Mouse (Mus musculus): ENCODE measurements around the gene 4930550L24Rik. TPM values are rescaled to one million over a fixed set of nuclear protein-coding genes. Genes with fewer than 3 reads are reported as not detected.

Gene 4930550L24Rik
- polyA plus RNA-seq (2014; fragmentation: Illumina TruSeq; extraction: RNeasy Lipid Tissue Mini Kit (QIAGEN cat#74804); ENCODE audit: insufficient read depth, low read depth, low replicate concordance): not detected

DNA sequence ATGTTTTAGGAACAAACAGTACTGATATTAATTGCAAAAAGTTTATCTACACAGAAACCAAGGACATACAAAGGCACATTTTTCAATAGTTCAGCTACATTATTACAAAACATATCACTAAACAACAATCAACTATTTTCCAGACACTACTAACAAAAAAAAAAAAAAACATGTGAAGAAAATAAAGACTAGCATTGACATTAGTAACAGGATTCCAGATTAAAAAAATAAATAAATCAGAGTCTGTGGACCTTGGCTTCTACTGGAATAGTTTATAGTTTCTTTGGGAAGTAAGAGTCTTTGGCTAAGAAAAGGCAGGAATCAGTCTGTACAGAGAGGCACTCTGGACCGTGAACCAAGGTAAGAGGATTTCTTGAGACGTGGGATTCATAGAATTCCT lies at the start of gene 4930550L24Rik:
TSS of gene 4930550L24Rik (plus strand) at position 301 of the 400 bp plus-strand sequence.

Measured in lung, adult 10 weeks (tissue).